Mouse (Mus musculus) CD4-positive helper T cell, adult 2 months (primary cell): Measurements from ENCODE around the gene Alkbh4.
A peak's percentile ranks its signal among the peaks of the same experiment; 100 is the strongest.
"Not testable (repeated sequence)": the region's sequence is repeated elsewhere in the genome, so short reads cannot be mapped to it uniquely, and the experiment has no call there.

Experiments
- DNase-seq: peaks from one replicate; pipeline ENCODE4 v3.0.0-alpha.2; 2012; ENCODE audit warnings: low read depth, missing footprints, low spot score

The Alkbh4 gene

GRCm38 (mm10) chr5:136143161-136143755 lies 7.3 kb downstream of the Alkbh4 start:
- peak; percentile 43 for DNase-seq

DNA sequence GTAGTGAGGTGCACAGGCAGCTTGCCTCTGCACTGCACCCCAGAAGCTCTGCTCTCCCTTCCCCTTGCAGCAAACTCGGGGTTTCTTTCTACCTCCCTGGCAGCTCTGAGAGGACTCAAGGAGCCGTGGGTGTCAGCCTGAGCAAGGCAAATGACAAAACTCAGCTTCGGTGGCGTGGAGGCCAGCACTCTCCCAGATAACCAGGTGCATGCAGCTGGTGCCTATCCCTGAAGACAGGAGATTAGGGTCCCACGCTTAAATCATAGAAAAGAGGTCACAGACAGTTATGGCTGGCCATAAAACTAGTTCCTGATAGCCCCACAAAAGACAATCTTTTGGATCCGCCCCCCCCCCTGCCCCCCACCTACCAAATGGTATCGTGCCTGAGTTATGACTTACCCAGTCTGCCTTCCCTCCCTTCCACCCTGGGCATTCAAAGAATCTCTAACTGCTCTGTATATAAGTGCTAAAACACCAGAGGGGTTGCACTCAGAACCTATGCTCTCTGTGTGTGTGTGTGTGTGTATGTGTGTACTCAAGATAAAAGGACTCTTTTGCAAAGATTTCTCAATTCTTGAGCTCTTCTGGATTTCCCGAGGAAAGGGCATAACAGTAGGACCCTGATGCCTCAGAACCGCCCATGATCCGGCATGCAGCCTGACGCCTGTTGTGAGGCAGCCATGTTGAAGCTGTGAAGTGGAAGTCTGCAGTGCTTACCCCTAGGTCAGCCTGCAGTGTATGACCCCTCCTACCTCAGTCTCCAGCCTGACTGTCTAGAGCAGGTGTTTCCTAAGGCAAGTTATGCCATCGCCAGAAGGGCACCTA lies 8.9 kb downstream of the Alkbh4 start:
- no peak for DNase-seq

DNA sequence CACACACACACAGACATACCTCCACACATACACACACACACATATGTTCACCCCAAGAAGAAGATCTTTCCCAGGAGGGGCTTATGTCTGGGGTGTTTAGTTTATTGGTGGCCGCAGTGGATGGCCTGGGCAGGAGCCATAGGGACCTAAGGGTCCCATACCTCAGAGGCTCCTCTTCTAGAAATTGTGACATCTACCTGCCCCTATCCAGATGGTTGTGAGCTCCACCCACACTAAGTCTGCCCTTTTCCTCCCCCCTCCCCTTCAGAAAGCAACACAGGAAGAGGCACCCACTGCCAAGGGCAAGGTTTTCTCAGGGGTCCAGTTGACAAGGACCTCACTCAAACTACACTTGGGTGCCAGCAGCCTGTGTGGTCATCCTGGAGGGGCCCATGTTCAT lies 11.0 kb downstream of the Alkbh4 start:
- peak; percentile 78 for DNase-seq

- DNase-seq, result no peak
These were observed 11.8 kb downstream of the Alkbh4 start for GRCm38 (mm10) chr5:136147704-136148103.

DNA sequence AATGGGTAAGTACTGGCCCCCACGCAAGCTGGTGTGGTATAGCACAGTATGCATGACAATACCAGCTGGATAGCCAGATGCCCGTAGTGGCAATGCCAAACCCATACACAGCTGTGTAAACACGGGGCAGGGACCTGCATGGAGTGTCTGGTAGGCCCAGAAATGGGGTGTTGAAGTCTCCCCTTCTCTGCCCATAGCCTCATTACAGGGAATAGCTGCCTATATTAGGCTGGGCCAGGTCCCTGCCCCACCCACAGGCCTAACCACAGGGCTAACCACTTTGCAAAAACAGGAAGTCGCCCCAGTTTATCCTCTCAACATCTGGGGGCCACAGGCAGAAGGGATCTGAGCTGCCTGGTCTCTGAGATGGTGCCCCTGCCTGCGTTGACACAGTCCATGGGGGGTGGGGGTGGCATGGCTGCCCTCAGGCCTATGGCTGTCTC lies 13.2 kb downstream of the Alkbh4 start:
- peak; percentile 60 for DNase-seq

DNA sequence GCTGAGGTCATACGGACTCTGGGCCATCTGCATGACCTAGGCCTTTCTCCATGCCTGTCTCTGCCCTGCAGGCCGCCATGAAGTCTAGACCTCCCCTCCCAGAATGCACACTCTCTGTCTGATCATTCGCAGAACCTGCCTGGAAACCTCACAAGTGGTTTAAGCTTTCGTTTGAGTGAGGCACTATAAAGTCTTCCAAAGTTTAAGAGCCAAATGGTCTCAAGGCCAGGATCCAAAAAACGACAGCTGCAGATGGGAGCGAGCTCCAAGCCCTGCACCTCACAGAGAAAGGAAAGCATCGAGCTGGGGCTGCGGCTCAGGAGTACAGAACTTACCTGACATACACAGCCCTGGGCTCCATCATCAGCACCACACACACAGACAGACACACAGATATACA lies 16.4 kb downstream of the Alkbh4 start:
- DNase-seq, result no peak

GRCm38 (mm10) chr5:136155399-136155798 lies 19.5 kb downstream of the Alkbh4 start:
- peak; percentile 42 for DNase-seq

GRCm38 (mm10) chr5:136160084-136160483 lies 24.1 kb downstream of the Alkbh4 start:
- not testable (repeated sequence) for DNase-seq

DNA sequence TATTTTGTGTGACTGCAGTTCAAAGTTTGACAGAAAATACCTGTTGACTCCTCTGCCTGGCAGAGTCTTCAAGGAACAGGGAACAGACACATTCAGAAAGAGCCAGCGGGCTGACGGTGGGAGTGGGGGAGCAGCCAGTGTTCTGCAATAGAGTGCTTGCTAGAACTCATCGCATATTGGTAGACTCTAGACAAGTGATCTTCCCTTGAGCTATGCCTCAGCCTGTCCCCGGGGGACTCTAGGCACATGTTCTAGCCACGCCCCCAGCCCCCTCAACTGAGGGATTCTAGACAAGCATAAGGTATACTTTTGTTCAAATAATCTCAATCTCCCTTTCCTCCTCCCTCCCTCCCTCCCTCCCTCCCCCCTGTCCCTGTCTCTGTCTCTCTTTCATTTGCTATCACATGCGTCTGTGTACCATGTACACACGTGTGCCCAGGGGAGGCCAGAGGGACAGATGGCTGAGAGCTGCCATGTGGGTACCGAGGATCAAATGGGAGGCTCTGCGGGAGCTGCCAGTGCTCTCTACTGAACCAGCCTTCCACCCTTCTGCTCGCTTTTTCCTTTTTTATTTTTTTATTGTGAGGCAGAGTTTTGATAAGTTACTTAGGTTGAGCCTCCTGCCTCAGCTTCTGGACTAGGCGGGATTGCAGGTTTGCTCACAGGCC lies 28.0 kb downstream of the Alkbh4 start:
- no peak for DNase-seq

- no peak for DNase-seq
These were observed 29.3 kb downstream of the Alkbh4 start for GRCm38 (mm10) chr5:136165246-136165645.

DNA sequence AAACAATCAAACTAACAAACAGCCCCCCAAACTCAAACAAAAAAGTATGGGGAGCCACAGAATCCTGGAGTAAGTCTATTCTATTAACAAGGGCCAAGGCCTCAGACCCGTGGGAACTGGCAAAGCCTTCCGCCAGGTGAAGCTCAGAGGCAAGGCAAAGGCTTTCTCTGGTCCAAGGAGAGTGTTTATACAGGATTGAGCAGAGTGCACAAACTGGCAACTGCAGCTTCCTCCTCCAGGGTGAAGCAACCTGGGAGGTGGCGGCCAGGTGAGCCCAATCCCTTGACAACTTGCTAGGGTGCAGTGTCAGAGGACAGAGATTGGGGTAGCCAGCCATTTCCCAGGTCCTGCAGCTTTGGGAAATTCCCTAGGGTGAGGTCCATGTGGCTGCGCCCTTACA lies 31.4 kb downstream of the Alkbh4 start:
- DNase-seq, result no peak

DNA sequence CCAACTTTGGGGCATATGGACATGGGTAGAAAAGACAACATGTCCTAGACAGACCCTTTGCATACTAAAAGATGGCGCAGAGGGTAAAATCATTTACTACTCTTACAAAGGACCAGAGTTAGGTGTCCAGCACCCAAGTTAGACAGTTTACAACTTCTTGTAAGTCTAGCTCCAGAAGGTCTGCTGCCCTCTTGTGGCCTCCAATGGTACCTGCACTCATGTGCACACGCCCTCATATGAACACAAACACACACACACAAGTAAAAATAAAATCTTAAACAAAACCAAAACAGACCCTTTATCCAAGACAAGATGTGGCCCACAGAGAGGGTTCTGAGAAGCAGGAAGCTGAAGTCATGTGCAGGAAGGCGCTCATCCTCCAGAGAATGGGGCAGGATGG lies 32.1 kb downstream of the Alkbh4 start:
- DNase-seq, result peak; percentile 45

- DNase-seq, result peak; percentile 70
These were observed 33.9 kb downstream of the Alkbh4 start for GRCm38 (mm10) chr5:136169626-136170511.

DNA sequence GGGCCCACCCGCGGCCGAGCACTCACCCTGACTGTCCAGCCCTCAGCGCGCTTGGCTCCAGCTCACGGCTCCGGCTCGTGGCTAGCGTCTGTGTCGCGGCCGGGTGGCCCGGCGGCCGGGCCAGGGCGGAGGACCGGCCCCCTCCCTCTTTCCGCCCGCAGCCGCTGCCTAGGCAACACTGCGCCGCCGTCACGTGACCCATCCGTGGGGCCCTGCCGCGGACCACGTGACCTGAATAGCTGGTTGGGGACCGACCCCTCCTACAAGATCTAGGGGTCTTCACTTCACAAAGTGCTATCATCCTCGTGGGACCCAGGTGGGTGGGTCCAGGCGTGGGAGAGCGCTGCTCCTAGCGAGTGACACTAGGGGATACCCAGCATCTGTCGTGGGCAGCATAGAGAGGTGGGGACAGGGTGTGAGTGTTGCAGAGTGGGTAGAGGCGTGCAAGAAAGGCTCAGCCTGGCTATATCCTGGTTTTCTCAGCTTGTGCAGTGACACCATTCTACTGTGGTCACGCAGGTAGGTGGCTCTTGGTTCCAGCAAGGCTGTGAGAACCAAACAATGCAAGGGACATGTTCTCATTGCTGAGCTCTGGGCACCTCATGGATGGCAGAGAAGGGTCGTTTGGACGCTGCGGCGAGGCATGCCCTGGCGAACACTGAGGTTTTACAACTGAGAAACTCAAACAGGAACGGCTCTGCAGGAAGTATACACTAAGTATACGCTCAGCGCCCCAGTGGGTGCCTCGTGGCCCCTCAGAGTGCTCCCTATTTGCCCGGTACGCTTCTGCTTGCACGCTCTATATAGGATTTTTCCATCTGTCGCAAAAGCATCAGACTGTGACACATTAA lies 34.8 kb downstream of the Alkbh4 start, which contains the start of gene Orai2:
TSS of gene Orai2 (minus strand) at position 202 of the 851 bp plus-strand sequence.
- peak; percentile 87 for DNase-seq

- DNase-seq, result peak; percentile 74
These were observed 35.7 kb downstream of the Alkbh4 start for GRCm38 (mm10) chr5:136171363-136172341.

DNA sequence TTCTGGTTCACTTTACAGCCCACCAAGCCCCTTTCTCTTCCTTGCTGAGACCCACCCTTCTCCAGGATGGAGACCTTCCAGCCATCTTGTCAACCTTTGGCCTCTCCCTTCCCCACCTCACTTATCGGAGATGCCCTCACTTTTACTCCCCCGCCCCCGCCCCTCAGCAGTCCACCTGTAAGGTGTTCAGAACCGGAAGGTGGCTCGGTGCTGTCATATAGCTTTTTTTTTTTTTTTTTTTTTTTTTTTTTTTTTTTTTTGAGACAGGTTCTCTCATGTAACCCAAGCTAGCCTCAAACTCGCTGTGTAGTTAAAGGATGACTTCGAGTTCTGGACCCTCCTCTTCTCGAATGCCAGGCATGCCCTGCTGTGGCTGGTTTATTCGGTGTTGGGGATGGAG lies 37.0 kb downstream of the Alkbh4 start:
- DNase-seq, result no peak

- DNase-seq, result peak; percentile 65
These were observed 37.9 kb downstream of the Alkbh4 start for GRCm38 (mm10) chr5:136173606-136174463.

- peak; percentile 58 for DNase-seq
These were observed 43.6 kb downstream of the Alkbh4 start for GRCm38 (mm10) chr5:136179594-136179993.
